Mouse (Mus musculus) MEL (cell line): ENCODE measurements around the gene Adcy4. TPM values are rescaled to one million over a fixed set of nuclear protein-coding genes. Genes with fewer than 3 reads are reported as not detected.
A peak's percentile ranks its signal among the peaks of the same experiment; 100 is the strongest.

Experiments used
- DNase-seq: peaks from one replicate; pipeline ENCODE4 v3.0.0; 2011; ENCODE audit warnings: low read depth, low spot score
- H3K27ac ChIP-seq: 2 replicates; pipeline ENCODE4 v1.5.1; 2012; ENCODE audit warnings: low read depth, mild to moderate bottlenecking, control low read depth, low read length, moderate library complexity; ENCODE audit not compliant: control insufficient read depth
- H3K27me3 ChIP-seq, 2 experiments: fragments of 150-350 bp in 1 of 2; sonication (generic) in 1 of 2; 2 replicates each; pipeline ENCODE4 v1.6.1; 2012; ENCODE audit warnings: low read length in 2 of 2, mild to moderate bottlenecking in 2 of 2, improper control_type of control experiment in 1 of 2, moderate library complexity in 1 of 2; ENCODE audit not compliant: insufficient read depth in 2 of 2, control insufficient read depth in 1 of 2
- H3K36me3 ChIP-seq, 2 experiments: 2 replicates each; pipeline ENCODE4 v1.6.1; 2012 to 2014; ENCODE audit warnings: low read length in 2 of 2, improper control_type of control experiment in 1 of 2, inconsistent platforms in 1 of 2, mild to moderate bottlenecking in 1 of 2; ENCODE audit not compliant: insufficient read depth in 2 of 2, control insufficient read depth in 1 of 2
- H3K4me1 ChIP-seq, 2 experiments: fragments of 150-350 bp in 1 of 2; sonication (generic) in 1 of 2; 2 replicates each; pipeline ENCODE4 v1.6.1; 2012; ENCODE audit warnings: low read length in 2 of 2, improper control_type of control experiment in 1 of 2, mild to moderate bottlenecking in 1 of 2; ENCODE audit not compliant: insufficient read depth in 2 of 2, control insufficient read depth in 1 of 2
- H3K4me3 ChIP-seq, 2 experiments: fragments of 150-350 bp in 1 of 2; sonication (generic) in 1 of 2; 2 replicates each; pipeline ENCODE4 v1.5.1; 2012; ENCODE audit warnings: low read depth in 2 of 2, low read length in 2 of 2, mild to moderate bottlenecking in 2 of 2, moderate library complexity in 2 of 2, control low read depth in 1 of 2, improper control_type of control experiment in 1 of 2; ENCODE audit not compliant: control insufficient read depth in 1 of 2, insufficient read depth in 1 of 2
- H3K79me2 ChIP-seq: 2 replicates; pipeline ENCODE4 v1.6.1; 2012; ENCODE audit warnings: mild to moderate bottlenecking, low read length, moderate library complexity; ENCODE audit not compliant: control insufficient read depth, poor library complexity, insufficient read depth
- H3K9ac ChIP-seq: 2 replicates; pipeline ENCODE4 v1.6.1; 2012; ENCODE audit warnings: low read depth, mild to moderate bottlenecking, control low read depth, low read length, moderate library complexity; ENCODE audit not compliant: control insufficient read depth, poor library complexity, severe bottlenecking
- H3K9me3 ChIP-seq: fragments of 150-350 bp; sonication (generic); replicated peaks from 2 replicates; pipeline ENCODE4 v1.6.1; 2012; ENCODE audit warnings: mild to moderate bottlenecking, low read length, improper control_type of control experiment, moderate library complexity; ENCODE audit not compliant: insufficient read depth
- CHD1 ChIP-seq: IDR thresholded peaks from 2 replicates; pipeline ENCODE4 v1.6.1; 2012; ENCODE audit warnings: low read depth, mild to moderate bottlenecking, inconsistent platforms, low read length, improper control_type of control experiment
- CHD2 ChIP-seq: IDR thresholded peaks from 2 replicates; pipeline ENCODE4 v1.6.1; 2011; ENCODE audit warnings: low read length, improper control_type of control experiment
- CTCF ChIP-seq, 3 experiments: IDR thresholded peaks in 2 of 3; conservative IDR thresholded peaks in 1 of 3; 2 replicates each; pipeline ENCODE4 v1.5.1; 2011 to 2012; ENCODE audit warnings: low read length in 3 of 3, low read depth in 2 of 3, mild to moderate bottlenecking in 2 of 3, improper control_type of control experiment in 1 of 3, inconsistent platforms in 1 of 3, mixed read lengths in 1 of 3, moderate library complexity in 1 of 3; ENCODE audit not compliant: control insufficient read depth in 1 of 3, insufficient read depth in 1 of 3, poor library complexity in 1 of 3, severe bottlenecking in 1 of 3
- E2F4 ChIP-seq: IDR thresholded peaks from 2 replicates; pipeline ENCODE4 v1.6.1; 2011; ENCODE audit warnings: low read depth, low read length, improper control_type of control experiment, borderline replicate concordance
- EP300 ChIP-seq, 2 experiments: IDR thresholded peaks; 2 replicates each; pipeline ENCODE4 v1.6.1; 2011; ENCODE audit warnings: improper control_type of control experiment in 2 of 2, low read length in 2 of 2, low read depth in 1 of 2, mild to moderate bottlenecking in 1 of 2
- ETS1 ChIP-seq: IDR thresholded peaks from 2 replicates; pipeline ENCODE4 v1.6.1; 2012; ENCODE audit warnings: low read depth, mild to moderate bottlenecking, inconsistent platforms, low read length, improper control_type of control experiment, moderate library complexity
- GATA1 ChIP-seq: IDR thresholded peaks from 2 replicates; pipeline ENCODE4 v1.6.1; 2011; ENCODE audit warnings: low read depth, low read length, improper control_type of control experiment
- JUND ChIP-seq: IDR thresholded peaks from 2 replicates; pipeline ENCODE4 v1.6.1; 2011; ENCODE audit warnings: low read depth, mild to moderate bottlenecking, improper control_type of control experiment, low read length
- KAT2A ChIP-seq: conservative IDR thresholded peaks from 2 replicates; pipeline ENCODE4 v1.6.1; 2012; ENCODE audit warnings: low read depth, low read length, improper control_type of control experiment, inconsistent platforms
- MAFK ChIP-seq: IDR thresholded peaks from 2 replicates; pipeline ENCODE4 v1.6.1; 2011; ENCODE audit warnings: low read depth, mild to moderate bottlenecking, low read length, improper control_type of control experiment, borderline replicate concordance
- MAZ ChIP-seq: IDR thresholded peaks from 2 replicates; pipeline ENCODE4 v1.6.1; 2012; ENCODE audit warnings: low read depth, mild to moderate bottlenecking, inconsistent platforms, low read length, improper control_type of control experiment
- MEF2A ChIP-seq: IDR thresholded peaks from 2 replicates; pipeline ENCODE4 v1.6.1; 2014; ENCODE audit warnings: low read depth, mild to moderate bottlenecking, inconsistent platforms, low read length, improper control_type of control experiment; ENCODE audit not compliant: poor library complexity, insufficient replicate concordance, severe bottlenecking; ENCODE audit errors: extremely low read depth
- MXI1 ChIP-seq: IDR thresholded peaks from 2 replicates; pipeline ENCODE4 v1.6.1; 2011; ENCODE audit warnings: mild to moderate bottlenecking, low read depth, low read length, improper control_type of control experiment
- MYC ChIP-seq: IDR thresholded peaks from 2 replicates; pipeline ENCODE4 v1.6.1; 2011; ENCODE audit warnings: low read depth, mild to moderate bottlenecking, low read length, improper control_type of control experiment, moderate library complexity
- NRF1 ChIP-seq: IDR thresholded peaks from 2 replicates; pipeline ENCODE4 v1.6.1; 2014; ENCODE audit warnings: low read depth, mild to moderate bottlenecking, inconsistent platforms, low read length, improper control_type of control experiment, moderate library complexity; ENCODE audit not compliant: poor library complexity, insufficient read depth, severe bottlenecking
- POLR2A ChIP-seq, 2 experiments: IDR thresholded peaks; 2 replicates each; pipeline ENCODE4 v1.6.1; 2011 to 2012; ENCODE audit warnings: low read length in 2 of 2, mild to moderate bottlenecking in 2 of 2, control low read depth in 1 of 2, improper control_type of control experiment in 1 of 2, low read depth in 1 of 2, moderate library complexity in 1 of 2; ENCODE audit not compliant: control insufficient read depth in 1 of 2, insufficient read depth in 1 of 2, poor library complexity in 1 of 2
- POLR2AphosphoS2 ChIP-seq: IDR thresholded peaks from 2 replicates; pipeline ENCODE4 v1.6.1; 2011; ENCODE audit warnings: low read length, improper control_type of control experiment
- RAD21 ChIP-seq: IDR thresholded peaks from 2 replicates; pipeline ENCODE4 v1.6.1; 2011; ENCODE audit warnings: mild to moderate bottlenecking, low read depth, low read length, improper control_type of control experiment
- RCOR1 ChIP-seq: IDR thresholded peaks from 2 replicates; pipeline ENCODE4 v1.6.1; 2012; ENCODE audit warnings: low read depth, mild to moderate bottlenecking, inconsistent platforms, low read length, improper control_type of control experiment
- SIN3A ChIP-seq: IDR thresholded peaks from 2 replicates; pipeline ENCODE4 v1.6.1; 2012; ENCODE audit warnings: low read length, improper control_type of control experiment, inconsistent platforms
- SMC3 ChIP-seq: IDR thresholded peaks from 2 replicates; pipeline ENCODE4 v1.6.1; 2011; ENCODE audit warnings: low read depth, low read length, improper control_type of control experiment
- TAL1 ChIP-seq: IDR thresholded peaks from 2 replicates; pipeline ENCODE4 v1.6.1; 2012; ENCODE audit warnings: mild to moderate bottlenecking, inconsistent platforms, low read length, moderate library complexity, mixed read lengths
- TBP ChIP-seq: IDR thresholded peaks from 2 replicates; pipeline ENCODE4 v1.8.0; 2011; ENCODE audit warnings: low read depth, low read length, improper control_type of control experiment
- TCF12 ChIP-seq: IDR thresholded peaks from 2 replicates; pipeline ENCODE4 v1.6.1; 2014; ENCODE audit warnings: low read depth, mild to moderate bottlenecking, inconsistent platforms, low read length, improper control_type of control experiment, moderate library complexity
- USF1 ChIP-seq: IDR thresholded peaks from 2 replicates; pipeline ENCODE4 v1.6.1; 2014; ENCODE audit warnings: low read depth, mild to moderate bottlenecking, inconsistent platforms, low read length, improper control_type of control experiment, moderate library complexity
- USF2 ChIP-seq, 2 experiments: IDR thresholded peaks; 2 replicates each; pipeline ENCODE4 v1.6.1; 2011 to 2012; ENCODE audit warnings: improper control_type of control experiment in 2 of 2, low read length in 2 of 2, borderline replicate concordance in 1 of 2, inconsistent platforms in 1 of 2, low read depth in 1 of 2, mild to moderate bottlenecking in 1 of 2; ENCODE audit not compliant: insufficient read depth in 1 of 2
- ZC3H11A ChIP-seq: IDR thresholded peaks from 2 replicates; pipeline ENCODE4 v1.6.1; 2012; ENCODE audit warnings: low read depth, mild to moderate bottlenecking, inconsistent platforms, low read length, improper control_type of control experiment
- ZKSCAN1 ChIP-seq: IDR thresholded peaks from 2 replicates; pipeline ENCODE4 v1.6.1; 2012; ENCODE audit warnings: low read depth, mild to moderate bottlenecking, inconsistent platforms, low read length, improper control_type of control experiment, moderate library complexity
- ZMIZ1 ChIP-seq: IDR thresholded peaks from 2 replicates; pipeline ENCODE4 v1.6.1; 2012; ENCODE audit warnings: low read depth, mild to moderate bottlenecking, inconsistent platforms, low read length, improper control_type of control experiment, moderate library complexity
- ZNF384 ChIP-seq: IDR thresholded peaks from 2 replicates; pipeline ENCODE4 v1.6.1; 2012; ENCODE audit warnings: low read depth, mild to moderate bottlenecking, inconsistent platforms, low read length, improper control_type of control experiment
- polyA plus RNA-seq, 2 experiments: library from polyadenylated mRNA; stranded (reverse) in 1 of 2; unstranded in 1 of 2; fragments of >175 nt in 1 of 2; fragments of >200 nt in 1 of 2; gene quantifications; 2 replicates each; pipeline versions ENCODE4 v1.2.1 to v1.2.4; 2012; ENCODE audit warnings: low replicate concordance in 2 of 2, low read depth in 1 of 2; ENCODE audit not compliant: insufficient read length in 2 of 2, insufficient read depth in 1 of 2, missing spikeins in 1 of 2
- total RNA-seq: library from RNA; depleted of rRNA; stranded (reverse); fragments of 300-350 nt; gene quantifications from 2 replicates; pipeline ENCODE4 v1.2.3, GENCODE M21; 2012

Adcy4 gene
- total and polyA plus RNA-seq, 3 experiments = 0.19 to 0.35 TPM; not detected in 1

DNA sequence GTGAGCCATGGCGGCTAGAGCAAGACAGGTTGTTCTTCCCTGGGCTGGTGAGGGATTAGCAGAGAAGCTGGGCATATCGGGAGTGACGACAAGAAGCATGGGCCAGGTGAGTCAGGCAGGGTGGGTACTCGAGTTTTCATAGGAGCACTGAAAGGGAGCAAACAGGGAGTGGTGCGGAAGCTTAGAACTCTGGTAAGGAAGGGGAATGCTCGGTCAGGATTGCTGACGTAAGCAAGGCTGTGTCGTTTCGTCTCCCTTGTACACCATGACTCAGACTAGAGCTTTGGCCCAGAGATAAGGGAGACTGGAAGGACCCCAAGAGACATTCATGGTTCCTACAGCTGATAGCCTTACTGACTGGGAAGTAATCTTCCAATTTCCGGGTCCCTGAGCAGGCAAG, 50.0 kb downstream of the Adcy4 start:
- no peak for DNase-seq
- Histone ChIP-seq H3K27me3 (no peaks in the 10 kb centered on the region), H3K27ac (no peak overlapping the region), H3K36me3 (peaks cover 0 to 35% of the 10 kb centered on the region in 2 experiments; a peak in 2 of 4 replicates), H3K9ac (no peak overlapping the region), H3K4me3 (no peak overlapping the region), H3K79me2 (no peaks in the 10 kb centered on the region), H3K4me1 (peaks cover 25 to 55% of the 10 kb centered on the region in 2 experiments), H3K9me3 (no peaks in the 10 kb centered on the region)
- peak; percentile 82 for TF ChIP-seq ETS1
- no peak for TF ChIP-seq USF2 (IDR thresholded peaks at IDR 0.05; ENCODE audit: borderline replicate concordance in 1 of 2, insufficient read depth in 1 of 2, low read depth in 1 of 2, low read length in 2 of 2)
- 0 out of 2 replicates have a peak, but pooled peaks have one; percentile 16 for TF ChIP-seq JUND
- TF ChIP-seq MYC = no peak
- TF ChIP-seq USF1 = no peak
- peak; percentile 28 to 38; a peak in 2 of 4 replicates for TF ChIP-seq EP300 (IDR thresholded peaks at IDR 0.05; ENCODE audit: low read depth in 1 of 2, low read length in 2 of 2)
- TF ChIP-seq MEF2A = no peak
- TF ChIP-seq MAZ = no peak
- peak; percentile 58; the same call in 1 of the 2 replicates for TF ChIP-seq GATA1
- TF ChIP-seq MAFK = 0 out of 2 replicates have a peak, but pooled peaks have one; percentile 53

DNA sequence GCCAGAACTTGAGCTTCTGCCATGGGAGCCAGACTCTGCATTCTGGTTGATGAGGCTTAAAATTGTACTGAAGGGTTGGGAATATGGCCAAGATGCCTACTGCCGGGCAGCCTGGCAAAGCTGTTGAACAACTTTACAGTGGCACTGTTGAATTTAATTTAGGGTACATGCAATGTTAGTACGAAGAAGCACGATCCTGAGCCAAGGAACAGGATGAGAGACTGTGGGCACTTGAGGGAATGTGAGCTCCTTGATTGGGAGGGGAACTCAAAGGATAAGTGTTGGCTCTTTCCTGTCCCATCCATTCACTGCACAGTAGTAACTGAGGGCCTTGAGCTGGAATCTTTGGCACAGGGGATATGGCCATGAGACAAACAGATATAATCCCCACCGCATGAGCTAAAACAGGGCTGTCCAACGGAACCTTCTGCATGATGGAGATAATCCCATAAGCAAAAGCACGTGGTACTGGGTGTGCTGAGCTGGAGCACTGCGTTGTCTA, 53.3 kb downstream of the Adcy4 start:
- Histone ChIP-seq H3K9me3 (no peaks in the 10 kb centered on the region), H3K27me3 (no peaks in the 10 kb centered on the region), H3K4me3 (no peak overlapping the region), H3K9ac (no peak overlapping the region), H3K79me2 (no peaks in the 10 kb centered on the region), H3K36me3 (peaks cover 0 to 25% of the 10 kb centered on the region in 2 experiments; a peak in 2 of 4 replicates), H3K4me1 (peaks cover 13 to 46% of the 10 kb centered on the region in 2 experiments), H3K27ac (no peak overlapping the region)
- DNase-seq = peak; percentile 65
- TF ChIP-seq GATA1 (peak; percentile 38; the same call in 1 of the 2 replicates), TCF12 (peak; percentile 81), POLR2A (IDR thresholded peaks at IDR 0.05; ENCODE audit: control insufficient read depth in 1 of 2, insufficient read depth in 1 of 2, low read depth in 1 of 2, low read length in 2 of 2, poor library complexity in 1 of 2) (no peak), USF2 (IDR thresholded peaks at IDR 0.05; ENCODE audit: borderline replicate concordance in 1 of 2, insufficient read depth in 1 of 2, low read depth in 1 of 2, low read length in 2 of 2) (no peak), ZC3H11A (no peak), RCOR1 (no peak), KAT2A (no peak), SIN3A (peak; percentile 60), USF1 (peak; percentile 82), NRF1 (no peak), MEF2A (peak; percentile 29; the same call in 1 of the 2 replicates), RAD21 (no peak), ZNF384 (no peak), E2F4 (no peak), CHD2 (no peak), POLR2AphosphoS2 (no peak), CTCF (IDR thresholded peaks at IDR 0.05 in 2 of 3, conservative IDR thresholded peaks at IDR 0.05 in 1 of 3; ENCODE audit: control insufficient read depth in 1 of 3, insufficient read depth in 1 of 3, low read depth in 2 of 3, low read length in 3 of 3, poor library complexity in 1 of 3, severe bottlenecking in 1 of 3) (no peak), TAL1 (peak; percentile 83), TBP (no peak), ZKSCAN1 (no peak), MAFK (no peak), ZMIZ1 (no peak), SMC3 (no peak), MAZ (no peak), MXI1 (peak; percentile 70; the same call in 1 of the 2 replicates), CHD1 (no peak)
